ENCODE assay signal across 9 mouse cellular contexts in the genomic region with DNA sequence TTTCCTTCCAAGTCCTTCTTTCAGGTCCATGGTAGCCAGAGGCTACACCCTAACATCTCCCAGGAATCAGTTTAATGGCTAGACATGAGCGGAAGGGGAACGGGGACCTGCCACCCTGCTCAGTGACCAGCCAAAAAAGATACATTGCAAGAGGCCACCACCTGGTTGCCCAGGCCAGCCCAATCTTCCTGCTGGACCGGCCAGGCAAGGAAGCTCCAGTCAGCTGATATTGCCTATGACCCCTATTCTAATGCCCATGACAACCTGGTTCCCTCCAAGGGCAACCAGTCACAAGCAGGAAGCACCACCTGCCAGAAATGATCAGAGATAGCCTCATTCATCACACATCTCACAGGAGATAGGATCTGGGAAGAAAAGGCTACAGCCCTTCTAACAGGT. TPM values are rescaled to one million over a fixed set of nuclear protein-coding genes. Genes with fewer than 3 reads are reported as not detected.
DNase-seq lines count a peak whose midpoint lies in the region; ATAC-seq and TF ChIP-seq lines count a peak whose summit lies in the region.
"Had no signal": no experiment of that assay in that cellular context is flagged by ENCODE, and none has a peak within 500 bp of the region (broad histone marks: within the 10 kb centered on the region; RNA-seq: fewer than 3 reads in every experiment).

No protein-coding gene starts in this region.

- H3K9ac ChIP-seq in heart, embryonic 11.5 days (ENCODE audit: low read depth, low read length): peak overlapping the region; percentile 70; the same call in 1 of the 2 replicates
- peak overlapping the region; percentile 72 for H3K9ac ChIP-seq in liver, postnatal 0 days (replicated peaks)

- ATAC-seq in heart, embryonic 11.5 days (replicated peaks; ENCODE audit: insufficient number of reproducible peaks, low FRiP score, low TSS enrichment): no peak
- no peak for ATAC-seq in G1E (ENCODE audit: extremely low read depth, insufficient number of reproducible peaks, low FRiP score, poor library complexity, severe bottlenecking)
- no peak for ATAC-seq in liver, postnatal 0 days
- ATAC-seq in frontal cortex, adult (ENCODE audit: low TSS enrichment): no peak

- peaks cover 7% of the 10 kb centered on the region; the same call in 1 of the 2 replicates for H3K4me1 ChIP-seq in heart, embryonic 11.5 days (ENCODE audit: control insufficient read depth, insufficient read depth, low read length)
- H3K4me1 ChIP-seq in G1E (ENCODE audit: insufficient read depth, low read depth, low read length): peaks cover 73% of the 10 kb centered on the region
- peaks cover 47% of the 10 kb centered on the region for H3K4me1 ChIP-seq in hindbrain, embryonic 10.5 days (replicated peaks)
- H3K4me1 ChIP-seq in liver, postnatal 0 days (ENCODE audit: insufficient read depth): peaks cover 32% of the 10 kb centered on the region

- intact Hi-C loops in heart, postnatal 25 days (cut with DNase I): loop anchor here (5.0 kb wide), 1 partner anchor 109 kb away; a partner anchor contains a TSS

- H3K4me3 ChIP-seq in heart, embryonic 11.5 days (ENCODE audit: low read depth, low read length): peak overlapping the region; percentile 72
- H3K4me3 ChIP-seq in G1E (ENCODE audit: low read depth, low read length): peak overlapping the region; percentile 85
- peak overlapping the region; percentile 79 for H3K4me3 ChIP-seq in hindbrain, embryonic 10.5 days
- peak overlapping the region; percentile 73 for H3K4me3 ChIP-seq in liver, postnatal 0 days (ENCODE audit: low read depth, low read length)

- 87% methylated on average over 3 of the region's 3 CpGs for WGBS in heart, embryonic 11.5 days (ENCODE audit: insufficient replicate concordance)
- WGBS in hindbrain, embryonic 10.5 days: 90% methylated on average over 3 of the region's 3 CpGs
- WGBS in liver, postnatal 0 days (ENCODE audit: insufficient replicate concordance): 63% methylated on average over 3 of the region's 3 CpGs

- peak overlapping the region; percentile 97 for H3K4me2 ChIP-seq in heart, embryonic 11.5 days
- H3K4me2 ChIP-seq in liver, postnatal 0 days (ENCODE audit: low read depth, low read length): peak overlapping the region; percentile 99

- no peak for TF ChIP-seq EP300 in liver, postnatal 0 days (IDR thresholded peaks at IDR 0.05; ENCODE audit: low read depth)

- no peak for DNase-seq in heart, postnatal 25 days (ENCODE audit: low spot score)
- DNase-seq in G1E (ENCODE audit: low spot score): no peak
- no peak for DNase-seq in hindbrain, embryonic 10.5 days (ENCODE audit: low spot score)
- DNase-seq in liver, postnatal 0 days: no peak
- DNase-seq in frontal cortex, postnatal 25 days (ENCODE audit: low spot score in 2 of 2): no peak
- DNase-seq in gastrocnemius, postnatal 10 days: no peak

- no peaks in the 10 kb centered on the region for H3K27me3 ChIP-seq in heart, embryonic 11.5 days (ENCODE audit: control insufficient read depth, insufficient read depth, low read length)
- peaks cover 15% of the 10 kb centered on the region; the same call in 1 of the 2 replicates for H3K27me3 ChIP-seq in G1E (ENCODE audit: insufficient read depth, low read length)
- peaks cover 19% of the 10 kb centered on the region for H3K27me3 ChIP-seq in hindbrain, embryonic 10.5 days (ENCODE audit: insufficient read depth, poor library complexity, severe bottlenecking)
- no peaks in the 10 kb centered on the region for H3K27me3 ChIP-seq in liver, postnatal 0 days (ENCODE audit: insufficient read depth, low read length)

- H3K9me3 ChIP-seq in heart, embryonic 11.5 days (replicated peaks; ENCODE audit: control insufficient read depth, low read length): no peaks in the 10 kb centered on the region
- no peaks in the 10 kb centered on the region for H3K9me3 ChIP-seq in G1E (replicated peaks)
- no peaks in the 10 kb centered on the region for H3K9me3 ChIP-seq in hindbrain, embryonic 10.5 days
- H3K9me3 ChIP-seq in liver, postnatal 0 days (ENCODE audit: low read length): no peaks in the 10 kb centered on the region

- TF ChIP-seq CTCF in G1E (IDR thresholded peaks at IDR 0.05; ENCODE audit: low read depth, low read length): no peak
- no peak for TF ChIP-seq CTCF in liver, postnatal 0 days (IDR thresholded peaks at IDR 0.05; ENCODE audit: low read depth)

- H3K27ac ChIP-seq in heart, embryonic 11.5 days (ENCODE audit: low read depth, low read length): no peak overlapping the region
- H3K27ac ChIP-seq in hindbrain, embryonic 10.5 days: peak overlapping the region; percentile 83; the same call in 1 of the 2 replicates
- peak overlapping the region; percentile 80; the same call in 1 of the 2 replicates for H3K27ac ChIP-seq in liver, postnatal 0 days (ENCODE audit: low read depth)

- no peaks in the 10 kb centered on the region for H3K36me3 ChIP-seq in heart, embryonic 11.5 days (ENCODE audit: control insufficient read depth, insufficient read depth, low read length)
- peaks cover 32% of the 10 kb centered on the region for H3K36me3 ChIP-seq in G1E (replicated peaks)
- H3K36me3 ChIP-seq in hindbrain, embryonic 10.5 days: no peaks in the 10 kb centered on the region
- H3K36me3 ChIP-seq in liver, postnatal 0 days (replicated peaks; ENCODE audit: insufficient read depth, low read length): no peaks in the 10 kb centered on the region

RNA-seq across cellular contexts. Expression of a gene that starts 1.0 kb away (rescaled TPM):
- 4.2 and 4.3 TPM in 2 replicates for polyA plus RNA-seq in heart, embryonic 11.5 days (2014; fragmentation: Nextera tagmentation; extraction: Ambion mirVana)
- 10 to 100 TPM in 1 of 2 experiments, 1 to 10 TPM in 1; 9.3 to 12.0 TPM for total RNA-seq in heart, postnatal 25 days (2021)
- total RNA-seq in G1E (2014; fragmentation: Nextera tagmentation) (33.6 and 36.2 TPM in 2 replicates), G1E (2017) (44.6 and 47.1 TPM in 2 replicates)
- polyA plus RNA-seq in G1E (2012): 20.8 and 23.0 TPM in 2 replicates
- 10.0 and 11.1 TPM in 2 replicates for polyA plus RNA-seq in hindbrain, embryonic 10.5 days (2016; fragmentation: Nextera tagmentation; extraction: Ambion mirVana)
- polyA plus RNA-seq in liver, postnatal 0 days (2015; fragmentation: Nextera tagmentation; extraction: Ambion mirVana): 10.1 and 11.0 TPM in 2 replicates
- total RNA-seq in gastrocnemius, postnatal 10 days (2021): 1 to 10 TPM; 7.1 to 8.6 TPM

RNA-seq across cellular contexts. Expression of a gene that starts 38.3 kb away (rescaled TPM):
- polyA plus RNA-seq in heart, embryonic 11.5 days (2014; fragmentation: Nextera tagmentation; extraction: Ambion mirVana): 122 and 123 TPM in 2 replicates
- total RNA-seq in heart, postnatal 25 days (2021): 10 to 100 TPM; 23.7 to 28.4 TPM
- 33.7 and 47.1 TPM in 2 replicates for total RNA-seq in G1E (2014; fragmentation: Nextera tagmentation)
- total RNA-seq in G1E (2017): 251 and 260 TPM in 2 replicates
- 20.0 and 40.3 TPM in 2 replicates for polyA plus RNA-seq in G1E (2012)
- polyA plus RNA-seq in hindbrain, embryonic 10.5 days (2016; fragmentation: Nextera tagmentation; extraction: Ambion mirVana): 117 and 129 TPM in 2 replicates
- 177 and 187 TPM in 2 replicates for polyA plus RNA-seq in liver, postnatal 0 days (2015; fragmentation: Nextera tagmentation; extraction: Ambion mirVana)
- total RNA-seq in gastrocnemius, postnatal 10 days (2021): 10 to 100 TPM; 28.5 to 40.5 TPM

RNA-seq across cellular contexts. Expression of a gene that starts 50.9 kb away (rescaled TPM):
- polyA plus RNA-seq in heart, embryonic 11.5 days (2014; fragmentation: Nextera tagmentation; extraction: Ambion mirVana): 176 and 204 TPM in 2 replicates
- total RNA-seq in heart, postnatal 25 days (2021): 100 to 1,000 TPM in 1 of 2 experiments, 10 to 100 TPM in 1; 92.7 to 102 TPM
- total RNA-seq in G1E (2014; fragmentation: Nextera tagmentation) (172 and 189 TPM in 2 replicates), G1E (2017) (423 and 464 TPM in 2 replicates)
- polyA plus RNA-seq in G1E (2012): 372 and 420 TPM in 2 replicates
- 322 and 331 TPM in 2 replicates for polyA plus RNA-seq in hindbrain, embryonic 10.5 days (2016; fragmentation: Nextera tagmentation; extraction: Ambion mirVana)
- polyA plus RNA-seq in liver, postnatal 0 days (2015; fragmentation: Nextera tagmentation; extraction: Ambion mirVana): 93.5 and 95.5 TPM in 2 replicates
- total RNA-seq in gastrocnemius, postnatal 10 days (2021): 10 to 100 TPM; 82.0 to 91.3 TPM

RNA-seq across cellular contexts. Expression of a gene that starts 53.5 kb away (rescaled TPM):
- polyA plus RNA-seq in heart, embryonic 11.5 days (2014; fragmentation: Nextera tagmentation; extraction: Ambion mirVana): not detected in 2 replicates
- not detected for total RNA-seq in heart, postnatal 25 days (2021)
- total RNA-seq in G1E (2014; fragmentation: Nextera tagmentation): not detected in 2 replicates
- total RNA-seq in G1E (2017): 0.17 TPM in 1 of 2 replicates, not detected in the other
- polyA plus RNA-seq in G1E (2012): not detected in 2 replicates
- not detected in 2 replicates for polyA plus RNA-seq in hindbrain, embryonic 10.5 days (2016; fragmentation: Nextera tagmentation; extraction: Ambion mirVana)
- 0.09 TPM in 1 of 2 replicates, not detected in the other for polyA plus RNA-seq in liver, postnatal 0 days (2015; fragmentation: Nextera tagmentation; extraction: Ambion mirVana)
- total RNA-seq in gastrocnemius, postnatal 10 days (2021): not detected
- polyA plus RNA-seq: gonadal fat pad, adult 2 months had no signal
